Mouse (Mus musculus) lung, embryonic 14.5 days (tissue): ENCODE data around the gene Hist1h2af. TPM values are rescaled to one million over a fixed set of nuclear protein-coding genes. Genes with fewer than 3 reads are reported as not detected.
"Not testable (repeated sequence)": the region's sequence is repeated elsewhere in the genome, so short reads cannot be mapped to it uniquely, and the experiment has no call there.

Source experiments
- ATAC-seq: fragments of 200-750 bp; cut with Nextera tagmentation; 2 replicates; pipeline ENCODE4 v1.8.0; 2017; ENCODE audit warnings: mild to moderate bottlenecking, moderate TSS enrichment, moderate library complexity; ENCODE audit not compliant: insufficient read depth
- DNase-seq: peaks from one replicate; pipeline ENCODE4 v3.0.0-alpha.2; 2015
- H3K27ac ChIP-seq: fragments of 300-500 bp; sonication (generic); 2 replicates; pipeline ENCODE4 v1.5.1; 2014; ENCODE audit warnings: low read depth, mild to moderate bottlenecking, moderate library complexity
- H3K27me3 ChIP-seq: fragments of 300-500 bp; sonication (generic); 2 replicates; pipeline ENCODE4 v1.6.1; 2014; ENCODE audit warnings: low read length, control low read depth; ENCODE audit not compliant: insufficient read depth
- H3K36me3 ChIP-seq: fragments of 300-500 bp; sonication (generic); 2 replicates; pipeline ENCODE4 v1.6.1; 2014; ENCODE audit warnings: control low read depth; ENCODE audit not compliant: insufficient read depth
- H3K4me1 ChIP-seq: fragments of 300-500 bp; sonication (generic); 2 replicates; pipeline ENCODE4 v1.6.1; 2014; ENCODE audit warnings: antibody characterized with exemption, control low read depth; ENCODE audit not compliant: insufficient read depth
- H3K4me2 ChIP-seq: fragments of 300-500 bp; sonication (generic); 2 replicates; pipeline ENCODE4 v1.6.1; 2014; ENCODE audit warnings: mild to moderate bottlenecking
- H3K4me3 ChIP-seq: fragments of 300-500 bp; sonication (generic); 2 replicates; pipeline ENCODE4 v1.5.1; 2014; ENCODE audit warnings: low read depth, low read length
- H3K9ac ChIP-seq: fragments of 300-500 bp; sonication (generic); 2 replicates; pipeline ENCODE4 v1.6.1; 2014
- H3K9me3 ChIP-seq: fragments of 300-500 bp; sonication (generic); 2 replicates; pipeline ENCODE4 v1.6.1; 2016; ENCODE audit warnings: low read depth, low read length, control low read depth
- CTCF ChIP-seq: IDR thresholded peaks from 2 replicates; pipeline ENCODE4 v1.5.1; 2016; ENCODE audit warnings: antibody characterized with exemption, low read depth
- WGBS: fragments of 180-500 bp; shearing (Covaris S2); extraction: QIAGEN DNeasy Blood & Tissue Kit; methylation state at CpG from one replicate; pipeline ENCODE4 v1.1.7; 2014; 5-methylcytosine and 5-hydroxymethylcytosine counted together
- polyA plus RNA-seq: library from polyadenylated mRNA; unstranded; fragments of >200 nt; fragmentation: Nextera tagmentation; extraction: Ambion mirVana; gene quantifications from 2 replicates; pipeline ENCODE4 v1.2.1, GENCODE M21; 2014

Gene Hist1h2af
- polyA plus RNA-seq, 1 experiment from 2014 or later, result 13.0 TPM

DNA sequence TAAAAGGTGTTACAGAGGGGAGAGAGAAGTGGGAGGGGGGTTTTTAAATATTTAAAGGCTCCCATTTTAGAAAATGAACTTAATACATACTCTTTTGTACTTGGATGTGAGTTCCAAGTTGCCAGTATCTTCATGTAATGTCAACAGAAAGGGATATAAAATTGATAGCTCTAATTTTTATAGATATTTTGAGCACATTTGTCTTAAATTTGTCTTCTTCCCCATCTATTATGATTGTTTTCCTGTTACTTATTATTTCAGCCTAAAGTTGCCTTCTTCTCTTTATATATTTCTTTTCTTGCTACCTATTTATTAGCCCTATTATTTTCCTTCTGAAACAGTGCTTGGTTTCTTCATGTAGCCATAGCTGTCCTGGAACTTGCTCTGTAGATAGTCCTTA is 19.3 kb downstream of the Hist1h2af start, which contains the start of gene Hist1h1d:
Hist1h1d (plus strand) TSS at position 301 of the 400 bp plus-strand sequence.
- ATAC-seq, result no peak
- H3K4me3 ChIP-seq, result 0 out of 2 replicates have a peak within 1 kb of the TSS, but pooled peaks have one; percentile 46

DNA sequence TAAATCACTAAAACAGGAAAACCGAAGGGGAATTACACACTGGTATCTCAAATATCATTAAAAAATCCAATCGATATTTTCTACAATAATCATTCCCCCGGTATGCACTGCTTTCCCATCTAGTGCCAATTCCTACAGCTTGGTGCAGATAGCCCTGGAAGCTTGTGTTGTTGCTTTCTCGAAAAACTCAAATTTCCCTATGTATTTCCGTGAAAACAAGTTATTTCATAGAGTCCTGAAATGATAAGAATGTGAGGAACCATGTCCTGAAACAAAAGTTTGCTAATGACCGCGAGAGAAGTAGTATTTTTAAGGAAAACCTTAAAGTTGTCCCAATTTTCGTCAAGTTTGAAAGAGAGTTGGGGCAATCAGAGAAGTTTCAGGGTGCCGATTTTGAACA is 20.7 kb downstream of the Hist1h2af start:
- H3K9me3 ChIP-seq, result no peaks in the 10 kb centered on the region
- H3K4me2 ChIP-seq, result peak overlapping the region; percentile 85
- H3K4me1 ChIP-seq, result peaks cover 8% of the 10 kb centered on the region
- DNase-seq (peak; percentile 51), ATAC-seq (no peak)
- H3K27me3 ChIP-seq, result no peaks in the 10 kb centered on the region
- H3K9ac ChIP-seq, result peak overlapping the region; percentile 97
- H3K27ac ChIP-seq, result peak overlapping the region; percentile 100
- peak overlapping the region; percentile 50 for H3K4me3 ChIP-seq
- 16% methylated on average over 9 of the region's 9 CpGs for WGBS
- no peaks in the 10 kb centered on the region for H3K36me3 ChIP-seq
- TF ChIP-seq CTCF, result no peak

More for the DNA sequence above, 19.3 kb downstream of the Hist1h2af start, which contains the start of gene Hist1h1d:
- Histone ChIP-seq H3K4me1 (peaks cover 8% of the 10 kb centered on the region), H3K36me3 (no peaks in the 10 kb centered on the region), H3K27ac (peak within 1 kb of the TSS; percentile 100), H3K9ac (peak within 1 kb of the TSS; percentile 97), H3K27me3 (no peaks in the 10 kb centered on the region), H3K9me3 (no peaks in the 10 kb centered on the region), H3K4me2 (peak within 1 kb of the TSS; percentile 85)
- no peak for DNase-seq
- no peak for TF ChIP-seq CTCF

DNA sequence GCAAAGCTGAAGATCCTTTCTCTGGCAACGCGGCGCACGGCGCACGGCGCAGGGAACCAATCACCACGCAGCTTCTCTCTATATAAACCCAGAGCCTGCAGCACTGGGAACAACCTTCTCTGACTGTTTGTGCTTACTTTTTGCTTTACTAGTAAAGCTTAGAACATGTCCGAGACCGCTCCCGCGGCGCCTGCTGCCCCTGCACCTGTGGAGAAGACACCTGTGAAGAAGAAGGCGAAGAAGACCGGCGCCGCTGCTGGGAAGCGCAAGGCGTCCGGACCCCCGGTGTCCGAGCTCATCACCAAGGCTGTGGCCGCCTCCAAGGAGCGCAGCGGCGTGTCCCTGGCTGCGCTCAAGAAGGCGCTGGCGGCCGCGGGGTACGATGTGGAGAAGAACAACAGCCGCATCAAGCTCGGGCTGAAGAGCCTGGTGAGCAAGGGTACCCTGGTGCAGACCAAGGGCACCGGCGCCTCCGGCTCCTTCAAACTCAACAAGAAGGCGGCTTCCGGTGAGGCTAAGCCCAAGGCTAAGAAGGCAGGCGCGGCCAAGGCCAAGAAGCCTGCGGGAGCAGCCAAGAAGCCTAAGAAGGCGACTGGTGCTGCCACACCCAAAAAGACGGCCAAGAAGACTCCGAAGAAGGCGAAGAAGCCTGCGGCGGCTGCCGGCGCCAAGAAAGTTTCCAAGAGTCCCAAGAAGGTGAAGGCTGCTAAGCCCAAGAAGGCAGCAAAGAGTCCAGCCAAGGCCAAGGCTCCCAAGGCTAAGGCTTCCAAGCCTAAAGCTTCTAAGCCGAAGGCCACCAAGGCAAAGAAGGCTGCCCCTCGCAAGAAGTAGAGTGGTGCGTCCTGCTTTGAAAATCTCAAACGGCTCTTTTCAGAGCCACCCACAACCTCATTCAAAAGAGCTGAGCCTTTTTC is 21.5 kb downstream of the Hist1h2af start:
- WGBS, result under 1% methylated on average over 54 of the region's 54 CpGs

DNA sequence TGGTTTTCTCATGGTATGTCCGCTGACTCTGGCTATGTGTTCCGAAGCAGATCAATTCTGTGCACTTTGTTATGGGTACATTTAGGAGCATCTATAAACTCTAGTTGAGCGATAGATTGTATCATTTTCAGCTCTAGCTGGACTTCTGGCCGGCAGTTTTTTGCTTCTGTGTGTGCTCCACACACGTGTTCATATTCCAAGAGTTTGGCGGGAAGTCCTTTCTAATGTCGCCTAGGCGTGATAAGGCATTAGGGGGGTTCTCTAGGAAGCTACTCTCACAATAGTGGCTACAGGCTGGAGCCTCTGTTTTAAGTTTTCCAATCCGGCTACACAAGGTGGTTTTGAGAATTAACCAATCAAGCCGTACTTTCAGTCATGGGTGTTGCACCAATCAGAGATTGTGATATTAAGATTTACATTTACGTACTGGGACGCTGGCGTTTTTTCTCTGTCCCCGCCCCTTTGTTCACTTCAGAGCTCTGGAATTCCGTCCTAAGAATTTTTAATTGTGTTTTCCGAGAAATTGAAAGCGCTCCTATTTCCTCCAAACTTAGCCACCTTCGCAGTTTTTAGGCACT is 22.2 kb downstream of the Hist1h2af start:
- peak; percentile 77 for ATAC-seq
- TF ChIP-seq CTCF, result no peak

More for the DNA sequence above, 21.5 kb downstream of the Hist1h2af start:
- peak overlapping the region; percentile 50 for H3K4me3 ChIP-seq
- DNase-seq, result peak; percentile 96
- no peak for TF ChIP-seq CTCF
- H3K27ac ChIP-seq, result peak overlapping the region; percentile 100
- no peaks in the 10 kb centered on the region for H3K27me3 ChIP-seq
- peak overlapping the region; percentile 97 for H3K9ac ChIP-seq
- no peaks in the 10 kb centered on the region for H3K9me3 ChIP-seq
- H3K4me2 ChIP-seq, result peak overlapping the region; percentile 85
- H3K36me3 ChIP-seq, result no peaks in the 10 kb centered on the region
- peaks cover 8% of the 10 kb centered on the region for H3K4me1 ChIP-seq
- peak; percentile 89 for ATAC-seq

DNA sequence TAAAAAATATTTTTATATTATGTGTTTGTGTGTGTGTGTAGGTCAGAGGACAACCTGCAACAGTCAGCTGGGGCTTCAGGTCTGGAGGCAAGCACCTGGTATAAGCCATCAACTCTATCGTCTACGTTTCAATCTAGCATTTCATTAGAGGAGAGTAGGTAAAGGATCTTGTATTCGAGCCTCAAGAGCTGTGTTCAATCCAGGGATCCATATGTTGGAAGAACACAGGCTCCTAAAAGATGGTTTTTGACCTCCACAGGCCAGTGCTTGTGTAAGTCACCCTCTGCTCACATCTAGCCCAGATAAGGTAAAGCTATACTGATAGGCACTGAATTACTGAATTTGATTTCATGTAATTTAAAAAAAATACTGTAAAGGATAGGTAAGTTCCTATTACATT is 23.2 kb downstream of the Hist1h2af start:
- peak overlapping the region; percentile 85 for H3K4me2 ChIP-seq
- 69% methylated on average over 3 of the region's 3 CpGs for WGBS
- no peak for ATAC-seq

More for the DNA sequence above, 22.2 kb downstream of the Hist1h2af start:
- Histone ChIP-seq H3K9me3 (no peaks in the 10 kb centered on the region), H3K4me1 (peaks cover 8% of the 10 kb centered on the region), H3K4me3 (peak overlapping the region; percentile 50), H3K36me3 (no peaks in the 10 kb centered on the region), H3K9ac (peak overlapping the region; percentile 97), H3K27ac (peak overlapping the region; percentile 100), H3K27me3 (no peaks in the 10 kb centered on the region), H3K4me2 (peak overlapping the region; percentile 85)
- WGBS, result under 1% methylated on average over 18 of the region's 18 CpGs
- peak; percentile 97 for DNase-seq

DNA sequence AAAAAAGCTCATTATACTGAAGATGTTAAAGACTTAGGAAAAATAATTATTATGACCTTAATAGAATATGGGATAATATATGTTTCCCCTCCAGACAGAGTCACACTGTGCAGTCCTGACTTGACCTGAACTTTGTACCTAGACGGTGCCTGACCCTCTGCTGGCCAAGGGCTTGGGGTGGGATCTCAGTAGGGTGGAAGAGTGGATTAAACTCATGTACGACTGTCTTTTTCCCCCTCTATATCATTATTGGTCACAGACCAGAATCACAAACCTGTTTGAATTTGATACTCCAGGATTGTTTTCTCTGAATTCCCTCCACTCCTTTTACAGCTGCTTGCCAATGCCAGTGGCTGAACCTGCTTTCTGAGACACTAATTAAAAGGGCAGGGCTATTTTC is 27.0 kb downstream of the Hist1h2af start:
- not testable (repeated sequence) for H3K4me1 ChIP-seq, H3K27me3 ChIP-seq, H3K9me3 ChIP-seq, H3K36me3 ChIP-seq, ATAC-seq
- peak overlapping the region; percentile 75; the same call in 1 of the 2 replicates for H3K27ac ChIP-seq
- H3K9ac ChIP-seq, result peak overlapping the region; percentile 21; the same call in 1 of the 2 replicates
- H3K4me2 ChIP-seq, result peak overlapping the region; percentile 41
- DNase-seq, result peak; percentile 29
- WGBS, result 19% methylated on average over 2 of the region's 2 CpGs
- peak overlapping the region; percentile 3; the same call in 1 of the 2 replicates for H3K4me3 ChIP-seq

More for the DNA sequence above, 23.2 kb downstream of the Hist1h2af start:
- H3K4me1 ChIP-seq, result peaks cover 8% of the 10 kb centered on the region
- no peaks in the 10 kb centered on the region for H3K36me3 ChIP-seq
- peak overlapping the region; percentile 100 for H3K27ac ChIP-seq
- no peaks in the 10 kb centered on the region for H3K27me3 ChIP-seq
- H3K9me3 ChIP-seq, result no peaks in the 10 kb centered on the region
- TF ChIP-seq CTCF, result no peak
- 0 out of 2 replicates have a peak overlapping the region, but pooled peaks have one; percentile 17 for H3K9ac ChIP-seq
- no peak for DNase-seq
- peak overlapping the region; percentile 50; the same call in 1 of the 2 replicates for H3K4me3 ChIP-seq

DNA sequence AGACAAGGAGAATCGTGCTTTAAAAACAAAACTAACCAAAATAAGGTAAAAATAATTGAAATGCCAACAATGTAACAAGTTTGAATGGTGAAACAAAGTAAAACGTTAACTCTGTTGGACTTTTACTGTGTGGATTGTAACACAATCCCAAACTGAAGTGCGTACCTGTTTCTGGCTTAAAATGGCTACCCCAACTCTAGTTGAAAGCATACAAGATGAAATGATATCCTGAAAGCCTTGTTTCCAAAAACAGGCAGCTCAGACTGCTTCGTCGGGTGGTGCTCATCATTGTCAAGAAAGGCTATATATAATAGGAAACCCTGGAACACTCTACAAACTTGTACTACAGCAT is 27.8 kb downstream of the Hist1h2af start:
- Histone ChIP-seq H3K4me3 (peak overlapping the region; percentile 37), H3K27ac (peak overlapping the region; percentile 97), H3K9ac (peak overlapping the region; percentile 43; the same call in 1 of the 2 replicates), H3K4me2 (peak overlapping the region; percentile 72)
- H3K27me3 ChIP-seq, H3K9me3 ChIP-seq, H3K36me3 ChIP-seq, DNase-seq, H3K4me1 ChIP-seq, ATAC-seq: not testable (repeated sequence)
- WGBS, result 0% methylated on average over 2 of the region's 5 CpGs

DNA sequence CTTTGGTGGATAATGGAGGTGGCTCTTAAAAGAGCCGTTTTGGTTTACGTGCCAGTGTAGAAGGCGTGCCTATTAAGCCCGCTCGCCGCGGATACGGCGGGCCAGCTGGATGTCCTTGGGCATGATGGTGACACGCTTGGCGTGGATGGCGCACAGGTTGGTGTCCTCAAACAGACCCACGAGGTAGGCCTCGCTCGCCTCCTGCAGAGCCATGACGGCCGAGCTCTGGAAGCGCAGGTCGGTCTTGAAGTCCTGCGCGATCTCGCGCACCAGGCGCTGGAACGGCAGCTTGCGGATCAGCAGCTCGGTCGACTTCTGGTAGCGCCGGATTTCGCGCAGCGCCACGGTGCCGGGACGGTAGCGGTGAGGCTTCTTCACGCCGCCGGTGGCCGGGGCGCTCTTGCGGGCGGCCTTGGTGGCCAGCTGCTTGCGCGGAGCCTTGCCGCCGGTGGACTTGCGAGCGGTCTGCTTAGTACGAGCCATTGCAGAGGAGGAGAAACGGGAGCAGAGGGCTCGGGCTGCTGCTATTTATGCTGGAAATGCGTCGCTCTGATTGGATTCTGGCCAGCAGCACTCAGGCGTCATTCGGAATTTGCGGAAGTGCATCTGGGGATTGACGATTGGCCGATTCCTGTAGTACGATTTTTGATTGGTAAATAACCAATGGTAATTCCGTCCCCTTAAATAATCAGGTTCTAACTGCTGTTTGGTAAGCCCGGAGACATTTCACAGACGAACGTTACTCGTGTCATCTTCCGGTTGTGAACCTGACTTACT is 28.4 kb downstream of the Hist1h2af start, which contains the start of gene Hist1h3e:
Hist1h3e (minus strand) TSS at position 487 of the 777 bp plus-strand sequence.
- ATAC-seq (peak; percentile 93), DNase-seq (peak; percentile 99)
- Histone ChIP-seq H3K27ac (peak within 1 kb of the TSS; percentile 97), H3K9ac (peak within 1 kb of the TSS; percentile 43), H3K4me2 (peak within 1 kb of the TSS; percentile 72), H3K4me3 (peak within 1 kb of the TSS; percentile 37)
- H3K9me3 ChIP-seq, H3K36me3 ChIP-seq, H3K27me3 ChIP-seq, H3K4me1 ChIP-seq: not testable (repeated sequence)
- under 1% methylated on average over 38 of the region's 67 CpGs for WGBS
